Mouse (Mus musculus) gastrocnemius, adult 2 months (tissue): ENCODE measurements around the gene Slc9a2. TPM values are rescaled to one million over a fixed set of nuclear protein-coding genes. Genes with fewer than 3 reads are reported as not detected.
"Not testable (repeated sequence)": the region's sequence is repeated elsewhere in the genome, so short reads cannot be mapped to it uniquely, and the experiment has no call there.

Experiments
- DNase-seq: peaks from one replicate; pipeline ENCODE4 v3.0.0; 2022
- H3K27ac ChIP-seq: fragments of 200-600 bp; 2 replicates; pipeline ENCODE4 v1.8.1; 2022; ENCODE audit warnings: mild to moderate bottlenecking
- H3K4me3 ChIP-seq: fragments of 200-600 bp; 2 replicates; pipeline ENCODE4 v1.8.1; 2022; ENCODE audit warnings: mild to moderate bottlenecking, moderate library complexity
- CTCF ChIP-seq: fragments of 200-600 bp; IDR thresholded peaks from 2 replicates; pipeline ENCODE4 v1.8.1; 2022; ENCODE audit warnings: antibody characterized with exemption, mild to moderate bottlenecking, moderate library complexity
- intact Hi-C: fragments of 180-260 bp; cut with DNase I; formaldehyde crosslinking; loops from one replicate; pipeline ENCODE4 v1.15.1; 2025
- long read RNA-seq, 2 experiments: library from polyadenylated mRNA; stranded (forward); transcript quantifications; one replicate each; pipeline ENCODE4 v2.0.0; 2021
- total RNA-seq, 2 experiments: library from RNA; stranded (reverse); gene quantifications; 2 replicates each; pipeline ENCODE4 v1.2.3; 2021

Gene Slc9a2
- total RNA-seq, result 10 to 100 TPM; 16.6 to 30.1 TPM
- long read RNA-seq, experiment 1, full-length matches to known transcripts, result 101 of 112 reads
- long read RNA-seq, experiment 1, partial matches to known transcripts, result 9 of 112 reads
- long read RNA-seq, experiment 1, other reads (novel, unspliced or antisense), result 2 of 112 reads
- long read RNA-seq, experiment 2, full-length matches to known transcripts, result 48 of 56 reads
- long read RNA-seq, experiment 2, partial matches to known transcripts, result 2 of 56 reads
- long read RNA-seq, experiment 2, other reads (novel, unspliced or antisense), result 6 of 56 reads

GRCm38 (mm10) chr1:40680067-40680867 is at the start of gene Slc9a2:
Gene Slc9a2 (plus strand): TSS chr1:40680574.
- TF ChIP-seq CTCF, result no peak
- intact Hi-C loops, result loop anchor here (5.0 to 10.0 kb wide), 2 partner anchors 87 to 185 kb away; no protein-coding TSS in a partner anchor
- DNase-seq, result peak; percentile 60
- H3K27ac ChIP-seq, result peak within 1 kb of the TSS; percentile 93
- peak within 1 kb of the TSS; percentile 83 for H3K4me3 ChIP-seq

GRCm38 (mm10) chr1:40632407-40633062 is 47.8 kb upstream of the Slc9a2 start:
- TF ChIP-seq CTCF, result no peak
- intact Hi-C loops, result no loop called here
- no peak for DNase-seq
- no peak overlapping the region for H3K4me3 ChIP-seq
- no peak overlapping the region for H3K27ac ChIP-seq

GRCm38 (mm10) chr1:40634608-40635007 is 45.8 kb upstream of the Slc9a2 start:
- Histone ChIP-seq H3K27ac (no peak overlapping the region), H3K4me3 (no peak overlapping the region)
- TF ChIP-seq CTCF, result no peak
- DNase-seq, result no peak
- intact Hi-C loops, result no loop called here

- H3K27ac ChIP-seq, result no peak overlapping the region
- H3K4me3 ChIP-seq, result no peak overlapping the region
- TF ChIP-seq CTCF, result no peak
- DNase-seq, result no peak
- intact Hi-C loops, result no loop called here
These were observed 32.1 kb upstream of the Slc9a2 start for GRCm38 (mm10) chr1:40648234-40648633.

GRCm38 (mm10) chr1:40650803-40651497 is 29.4 kb upstream of the Slc9a2 start:
- Histone ChIP-seq H3K27ac (no peak overlapping the region), H3K4me3 (no peak overlapping the region)
- DNase-seq, result no peak
- TF ChIP-seq CTCF, result no peak
- intact Hi-C loops, result no loop called here

- TF ChIP-seq CTCF, result no peak
- intact Hi-C loops, result loop anchor here (2.0 to 5.0 kb wide), 3 partner anchors 118 to 540 kb away; no protein-coding TSS in a partner anchor
- Histone ChIP-seq H3K27ac (no peak overlapping the region), H3K4me3 (no peak overlapping the region)
- DNase-seq, result no peak
These were observed 23.3 kb upstream of the Slc9a2 start for GRCm38 (mm10) chr1:40657035-40657434.

GRCm38 (mm10) chr1:40657978-40658496 is 22.3 kb upstream of the Slc9a2 start:
- no peak overlapping the region for H3K27ac ChIP-seq
- DNase-seq, result peak; percentile 72
- H3K4me3 ChIP-seq, result no peak overlapping the region
- intact Hi-C loops, result loop anchor here (1.0 to 5.0 kb wide), 4 partner anchors 79 to 541 kb away; no protein-coding TSS in a partner anchor
- peak; percentile 86 for TF ChIP-seq CTCF

- DNase-seq, result no peak
- intact Hi-C loops, result loop anchor here (5.0 kb wide), 2 partner anchors 282 to 542 kb away; no protein-coding TSS in a partner anchor
- no peak for TF ChIP-seq CTCF
- Histone ChIP-seq H3K4me3 (peak overlapping the region; percentile 1; the same call in 1 of the 2 replicates), H3K27ac (peak overlapping the region; percentile 46; the same call in 1 of the 2 replicates)
These were observed 21.4 kb upstream of the Slc9a2 start for GRCm38 (mm10) chr1:40659017-40659416.

GRCm38 (mm10) chr1:40659496-40659895 is 20.9 kb upstream of the Slc9a2 start:
- H3K27ac ChIP-seq, result peak overlapping the region; percentile 46; the same call in 1 of the 2 replicates
- intact Hi-C loops, result loop anchor here (5.0 kb wide), 2 partner anchors 282 to 542 kb away; no protein-coding TSS in a partner anchor
- DNase-seq, result no peak
- no peak for TF ChIP-seq CTCF
- peak overlapping the region; percentile 1; the same call in 1 of the 2 replicates for H3K4me3 ChIP-seq

- TF ChIP-seq CTCF, result no peak
- no peak for DNase-seq
- intact Hi-C loops, result no loop called here
- Histone ChIP-seq H3K27ac (no peak overlapping the region), H3K4me3 (no peak overlapping the region)
These were observed 19.5 kb upstream of the Slc9a2 start for GRCm38 (mm10) chr1:40660838-40661237.

- Histone ChIP-seq H3K27ac (no peak overlapping the region), H3K4me3 (no peak overlapping the region)
- intact Hi-C loops, result no loop called here
- no peak for TF ChIP-seq CTCF
- DNase-seq, result no peak
These were observed 14.7 kb upstream of the Slc9a2 start for GRCm38 (mm10) chr1:40665401-40666370.

GRCm38 (mm10) chr1:40667442-40667841 is 12.9 kb upstream of the Slc9a2 start:
- H3K4me3 ChIP-seq, intact Hi-C loops: not testable (repeated sequence)
- H3K27ac ChIP-seq, result peak overlapping the region; percentile 68
- DNase-seq, result peak; percentile 42
